Comparison of ENCODE assay signal across 32 mouse cellular contexts in genomic region chr13:120070012-120070598, GRCm38 (mm10). TPM values are rescaled to one million over a fixed set of nuclear protein-coding genes. Genes with fewer than 3 reads are reported as not detected.
A peak's percentile ranks its signal among the peaks of the same experiment; 100 is the strongest.
DNase-seq lines count a peak whose midpoint lies in the region; ATAC-seq and TF ChIP-seq lines count a peak whose summit lies in the region.
"Not testable (repeated sequence)": the region's sequence is repeated elsewhere in the genome, so short reads cannot be mapped to it uniquely, and the experiment has no call there.
"Had no signal": no experiment of that assay in that cellular context is flagged by ENCODE, and none has a peak within 500 bp of the region (broad histone marks: within the 10 kb centered on the region; RNA-seq: fewer than 3 reads in every experiment).

No protein-coding gene starts in this region.

- not testable (repeated sequence) for H3K27ac ChIP-seq in hindbrain, postnatal 0 days; liver, embryonic 12.5 days; midbrain, embryonic 16.5 days (ENCODE audit: low read length)

- peak; percentile 56 for ATAC-seq in CD4-positive, CD25-positive, alpha-beta regulatory T cell, adult 4 months
- ATAC-seq in erythroblast, adult 5-6 weeks (replicated peaks; ENCODE audit: low FRiP score, poor library complexity, severe bottlenecking), result peak; percentile 73
- ATAC-seq in granulocyte monocyte progenitor cell, adult 5-6 weeks (replicated peaks; ENCODE audit: poor library complexity, severe bottlenecking), result peak; percentile 85
- peak; percentile 29; the same call in 1 of the 2 replicates for ATAC-seq in hindbrain, postnatal 0 days
- ATAC-seq in liver, embryonic 12.5 days, result peak; percentile 40; the same call in 1 of the 2 replicates
- peak; percentile 92 for ATAC-seq in megakaryocyte-erythroid progenitor cell, adult 5-6 weeks (replicated peaks; ENCODE audit: low FRiP score, low TSS enrichment, poor library complexity, severe bottlenecking)
- peak; percentile 51; the same call in 1 of the 2 replicates for ATAC-seq in midbrain, embryonic 16.5 days

- not testable (repeated sequence) for H3K4me3 ChIP-seq in hindbrain, postnatal 0 days (ENCODE audit: low read length); liver, embryonic 12.5 days; midbrain, embryonic 16.5 days (ENCODE audit: low read depth, low read length)

- TF ChIP-seq CTCF in hindbrain, postnatal 0 days (IDR thresholded peaks at IDR 0.05; ENCODE audit: low read depth), result not testable (repeated sequence)

- not testable (repeated sequence) for H3K4me1 ChIP-seq in hindbrain, postnatal 0 days (ENCODE audit: insufficient read depth, low read length); liver, embryonic 12.5 days; midbrain, embryonic 16.5 days (ENCODE audit: control insufficient read depth, insufficient read depth, low read length)

- no CpG with 5 or more reads among the region's 12 CpGs for whole genome bisulfite sequencing in hindbrain, postnatal 0 days
- WGBS in liver, embryonic 12.5 days (ENCODE audit: insufficient replicate concordance), result no CpG with 5 or more reads among the region's 12 CpGs
- no CpG with 5 or more reads among the region's 12 CpGs for WGBS in midbrain, embryonic 16.5 days

- H3K9me3 ChIP-seq in hindbrain, postnatal 0 days (ENCODE audit: low read length); liver, embryonic 12.5 days (replicated peaks); midbrain, embryonic 16.5 days (replicated peaks; ENCODE audit: control insufficient read depth, low read length, poor library complexity, severe bottlenecking): not testable (repeated sequence)

- not testable (repeated sequence) for H3K4me2 ChIP-seq in hindbrain, postnatal 0 days (ENCODE audit: low read depth, low read length); liver, embryonic 12.5 days; midbrain, embryonic 16.5 days (ENCODE audit: low read length)

- H3K27me3 ChIP-seq in hindbrain, postnatal 0 days (ENCODE audit: insufficient read depth, low read length); liver, embryonic 12.5 days (replicated peaks); midbrain, embryonic 16.5 days (ENCODE audit: control insufficient read depth, insufficient read depth, low read depth, low read length): not testable (repeated sequence)

- H3K9ac ChIP-seq in hindbrain, postnatal 0 days (replicated peaks; ENCODE audit: low read length); liver, embryonic 12.5 days; midbrain, embryonic 16.5 days (ENCODE audit: low read depth, low read length): not testable (repeated sequence)

- not testable (repeated sequence) for DNase-seq in hindbrain, postnatal 0 days (ENCODE audit: low spot score)

- H3K36me3 ChIP-seq in hindbrain, postnatal 0 days (ENCODE audit: insufficient read depth, low read length); liver, embryonic 12.5 days; midbrain, embryonic 16.5 days (ENCODE audit: control insufficient read depth, insufficient read depth, low read length): not testable (repeated sequence)

RNA-seq across cellular contexts. Expression of gene Gm21188, which starts 18.1 kb away (rescaled TPM):
- under 1 TPM; 0.24 TPM for polyA plus RNA-seq in CD4-positive, CD25-positive, alpha-beta regulatory T cell, adult 4 months (2017; shearing (Covaris generic))
- 42.4 and 52.3 TPM in 2 replicates for total RNA-seq in erythroblast, adult 5-6 weeks (2015; ENCODE audit: low replicate concordance)
- 12.4 and 14.4 TPM in 2 replicates for total RNA-seq in erythroblast, adult 5-6 weeks (2017; ENCODE audit: low replicate concordance)
- 63.0 and 68.6 TPM in 2 replicates for total RNA-seq in granulocyte monocyte progenitor cell, adult 5-6 weeks (2014; fragmentation: Nextera tagmentation)
- 31.0 and 37.9 TPM in 2 replicates for total RNA-seq in granulocyte monocyte progenitor cell, adult 5-6 weeks (2017)
- not detected in 2 replicates for total RNA-seq in hindbrain, postnatal 0 days (2014; rRNA removed)
- polyA plus RNA-seq in hindbrain, postnatal 0 days (2015; fragmentation: Nextera tagmentation; extraction: Ambion mirVana), result 0.24 TPM in 1 of 2 replicates, not detected in the other
- polyA plus RNA-seq in liver, embryonic 12.5 days (2016; fragmentation: Nextera tagmentation; extraction: Ambion mirVana), result not detected in 2 replicates
- 3.7 TPM in 1 of 2 replicates, not detected in the other for total RNA-seq in megakaryocyte-erythroid progenitor cell, adult 5-6 weeks (2014; fragmentation: Nextera tagmentation)
- 0.99 TPM in 1 of 2 replicates, not detected in the other for total RNA-seq in megakaryocyte-erythroid progenitor cell, adult 5-6 weeks (2017)
- not detected in 2 replicates for polyA plus RNA-seq in midbrain, embryonic 16.5 days (2015; fragmentation: Nextera tagmentation; extraction: Ambion mirVana)
- total RNA-seq: adrenal gland, adult 2 months; forebrain, postnatal 0 days; heart, postnatal 4 days had no signal
- polyA plus RNA-seq: adrenal gland, adult 2 months; cerebellum, adult 2 months; cortical plate, adult 2 months; embryonic facial prominence, embryonic 10.5 days; embryonic facial prominence, embryonic 13.5 days; forebrain, embryonic 11.5 days; forebrain, embryonic 14.5 days; forebrain, postnatal 0 days; heart, embryonic 10.5 days; heart, embryonic 13.5 days; hindbrain, embryonic 13.5 days; hindbrain, embryonic 16.5 days; intestine, embryonic 14.5 days had no signal

RNA-seq across cellular contexts. Expression of gene Gm36079, which starts 43.3 kb away (rescaled TPM):
- not detected for polyA plus RNA-seq in CD4-positive, CD25-positive, alpha-beta regulatory T cell, adult 4 months (2017; shearing (Covaris generic))
- total RNA-seq in erythroblast, adult 5-6 weeks (2015; ENCODE audit: low replicate concordance), result not detected in 2 replicates
- not detected in 2 replicates for total RNA-seq in erythroblast, adult 5-6 weeks (2017; ENCODE audit: low replicate concordance)
- not detected in 2 replicates for total RNA-seq in granulocyte monocyte progenitor cell, adult 5-6 weeks (2014; fragmentation: Nextera tagmentation)
- total RNA-seq in granulocyte monocyte progenitor cell, adult 5-6 weeks (2017), result not detected in 2 replicates
- total RNA-seq in hindbrain, postnatal 0 days (2014; rRNA removed), result not detected in 2 replicates
- polyA plus RNA-seq in hindbrain, postnatal 0 days (2015; fragmentation: Nextera tagmentation; extraction: Ambion mirVana), result not detected in 2 replicates
- polyA plus RNA-seq in liver, embryonic 12.5 days (2016; fragmentation: Nextera tagmentation; extraction: Ambion mirVana), result not detected in 2 replicates
- not detected in 2 replicates for total RNA-seq in megakaryocyte-erythroid progenitor cell, adult 5-6 weeks (2014; fragmentation: Nextera tagmentation)
- total RNA-seq in megakaryocyte-erythroid progenitor cell, adult 5-6 weeks (2017), result not detected in 2 replicates
- not detected in 2 replicates for polyA plus RNA-seq in midbrain, embryonic 16.5 days (2015; fragmentation: Nextera tagmentation; extraction: Ambion mirVana)
- total RNA-seq: adrenal gland, adult 2 months; adrenal gland, postnatal 14 days; adrenal gland, postnatal 4 days; CH12.LX; forebrain, postnatal 0 days; gastrocnemius, adult 8-10 months; gastrocnemius, postnatal 25 days; heart, adult 2 months; heart, postnatal 14 days; heart, postnatal 4 days had no signal
- polyA plus RNA-seq: cerebellum, adult 2 months; cortical plate, adult 2 months; embryonic facial prominence, embryonic 10.5 days; embryonic facial prominence, embryonic 13.5 days; forebrain, embryonic 11.5 days; forebrain, embryonic 14.5 days; forebrain, postnatal 0 days; G1E; gonadal fat pad, adult 2 months; heart, adult 2 months; heart, embryonic 10.5 days; heart, embryonic 13.5 days; heart, embryonic 16.5 days; hindbrain, embryonic 13.5 days; hindbrain, embryonic 16.5 days; intestine, embryonic 14.5 days; Patski had no signal

Comparison
In these comparisons a context has a peak if more than half of its experiments do, and no peak if none do; other contexts are left out.
1. ATAC-seq: peak in every context shown above with its lines; median percentile 92 in megakaryocyte-erythroid progenitor cell, adult 5-6 weeks; 85 in granulocyte monocyte progenitor cell, adult 5-6 weeks; 73 in erythroblast, adult 5-6 weeks; 56 in CD4-positive, CD25-positive, alpha-beta regulatory T cell, adult 4 months; 51 in midbrain, embryonic 16.5 days; 40 in liver, embryonic 12.5 days; 29 in hindbrain, postnatal 0 days.